Mouse (Mus musculus) inflammation-experienced regulatory T-cells, adult 6 months (primary cell): Measurements from ENCODE around the gene Cd44. TPM values are rescaled to one million over a fixed set of nuclear protein-coding genes. Genes with fewer than 3 reads are reported as not detected.
A peak's percentile ranks its signal among the peaks of the same experiment; 100 is the strongest.

Experiments
- ATAC-seq: one replicate; pipeline ENCODE4 v1.8.0; 2017
- polyA plus RNA-seq, 3 experiments: library from polyadenylated mRNA; unstranded; fragments of 100-300 nt; shearing (Covaris generic); gene quantifications; one replicate each; pipeline ENCODE4 v1.2.1; 2017

The Cd44 gene
- polyA plus RNA-seq: 100 to 1,000 TPM in 1 of 3 experiments, 10 to 100 TPM in 2; 91.0 to 119 (median 94.0) TPM

DNA sequence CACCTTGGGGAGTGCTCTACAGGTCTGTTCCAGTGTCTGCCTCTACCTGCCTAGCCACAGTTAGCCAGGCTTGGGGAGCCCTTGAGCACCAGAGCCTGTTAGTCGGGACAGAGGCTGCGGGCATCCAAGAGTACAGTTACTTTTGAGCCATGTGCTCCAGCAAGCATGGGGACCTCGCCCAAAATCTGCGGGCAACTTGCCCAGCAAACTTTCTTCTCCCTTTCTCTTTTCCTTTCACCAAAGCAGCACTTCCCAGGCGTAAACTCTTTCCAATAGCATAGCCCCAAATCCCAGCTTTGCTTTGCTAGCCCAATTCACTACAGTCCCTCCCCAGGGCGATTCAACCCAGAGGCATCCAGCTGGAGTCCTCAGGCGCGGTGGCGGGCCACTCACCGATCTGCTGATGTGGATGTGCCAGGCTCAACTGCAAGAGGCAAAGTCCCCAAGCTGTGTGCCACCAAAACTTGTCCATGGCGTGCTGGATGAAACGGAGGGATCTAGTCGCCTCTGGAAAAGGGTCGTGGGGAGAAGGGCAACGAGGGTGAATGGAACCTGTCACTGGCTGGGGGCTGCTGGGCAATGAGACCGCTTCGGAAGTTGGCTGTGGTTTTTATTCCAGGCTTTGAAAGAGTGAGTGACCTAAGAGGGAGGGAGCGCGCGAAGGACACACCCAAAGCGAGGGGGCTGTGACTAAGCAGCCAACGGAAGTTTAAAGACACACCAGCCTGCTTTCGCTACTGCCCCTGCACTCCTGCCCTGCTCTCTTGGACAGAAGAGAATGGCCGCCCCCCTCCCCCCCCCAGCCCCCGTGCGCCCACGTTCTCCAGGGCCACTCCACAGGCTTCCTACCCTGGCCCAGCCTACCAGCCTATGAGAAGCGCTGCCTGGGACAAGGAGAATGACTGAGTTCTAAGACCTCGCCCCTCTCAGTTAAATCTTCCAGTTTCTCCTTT, at the start of gene Cd44:
Gene Cd44 (minus strand): TSS at position 791 of the 953 bp plus-strand sequence.
- peak; percentile 77 for ATAC-seq

DNA sequence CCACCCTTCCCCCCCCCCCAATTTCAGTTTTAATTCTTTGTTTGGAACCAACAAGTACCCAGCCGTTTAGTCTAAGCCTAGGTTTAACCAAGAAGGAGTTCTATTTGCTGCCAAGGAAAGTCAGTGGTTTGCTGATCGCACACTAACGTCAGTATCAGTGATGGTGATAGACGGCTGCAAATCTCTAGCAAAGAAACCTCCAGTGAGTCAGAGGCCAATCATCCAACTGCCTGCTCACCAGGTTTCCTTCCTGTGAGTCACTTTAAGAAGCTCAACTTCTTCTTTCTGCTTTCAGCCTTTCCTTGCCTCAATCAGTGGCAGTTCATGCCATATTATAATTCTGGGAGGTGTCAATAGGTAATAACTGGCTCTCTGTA, 47.0 kb upstream of the Cd44 start:
- peak; percentile 89 for ATAC-seq

DNA sequence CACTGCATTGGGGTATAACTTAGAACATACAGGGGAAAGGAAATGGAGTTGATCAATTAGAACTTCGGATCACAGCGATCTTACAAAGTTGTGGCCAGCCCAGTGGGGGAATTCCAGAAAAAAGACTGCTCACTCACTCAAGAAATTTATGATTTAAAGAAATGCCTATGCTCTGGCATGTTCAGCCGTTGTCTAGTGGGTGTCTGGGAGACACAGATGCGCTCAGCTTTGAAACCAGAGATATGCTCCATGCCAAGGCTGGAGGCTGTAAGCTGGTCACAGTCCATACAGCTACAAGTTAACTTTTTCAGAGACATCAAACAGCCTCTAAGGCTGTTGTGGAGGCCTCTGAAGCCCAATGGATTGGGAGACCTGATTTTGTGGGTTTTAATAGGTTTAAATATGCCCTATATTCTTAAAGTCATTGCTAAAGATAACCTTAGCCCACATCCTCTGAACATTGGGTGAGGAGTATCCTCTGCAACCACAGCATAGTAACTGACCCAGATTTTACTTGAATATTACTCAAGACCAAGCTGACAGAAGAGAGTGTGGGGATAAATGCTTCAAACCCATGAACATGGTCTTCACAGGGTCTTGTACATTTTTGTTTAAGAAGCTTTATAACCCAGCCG, 46.5 kb upstream of the Cd44 start:
- ATAC-seq: peak; percentile 71

DNA sequence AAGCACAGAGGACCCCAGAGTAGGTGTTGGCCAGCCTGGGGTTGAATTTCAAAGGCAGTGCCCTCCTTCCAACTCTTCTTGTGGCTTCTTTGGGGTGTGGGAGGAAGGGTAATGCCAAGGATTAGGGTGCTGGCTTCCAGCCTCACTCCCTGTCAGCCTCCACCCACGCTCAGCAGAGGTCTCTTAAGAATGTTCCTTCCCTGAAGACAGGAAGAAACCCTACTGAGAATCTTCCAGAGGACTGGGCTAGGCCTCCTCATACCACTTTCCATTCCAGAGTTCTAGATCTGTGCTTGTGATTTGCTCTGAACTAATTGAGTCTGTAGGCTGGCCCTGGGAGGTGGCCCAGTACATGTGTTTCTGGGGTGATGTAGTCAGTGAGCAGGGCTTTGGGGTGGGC, 43.6 kb upstream of the Cd44 start:
- no peak for ATAC-seq

DNA sequence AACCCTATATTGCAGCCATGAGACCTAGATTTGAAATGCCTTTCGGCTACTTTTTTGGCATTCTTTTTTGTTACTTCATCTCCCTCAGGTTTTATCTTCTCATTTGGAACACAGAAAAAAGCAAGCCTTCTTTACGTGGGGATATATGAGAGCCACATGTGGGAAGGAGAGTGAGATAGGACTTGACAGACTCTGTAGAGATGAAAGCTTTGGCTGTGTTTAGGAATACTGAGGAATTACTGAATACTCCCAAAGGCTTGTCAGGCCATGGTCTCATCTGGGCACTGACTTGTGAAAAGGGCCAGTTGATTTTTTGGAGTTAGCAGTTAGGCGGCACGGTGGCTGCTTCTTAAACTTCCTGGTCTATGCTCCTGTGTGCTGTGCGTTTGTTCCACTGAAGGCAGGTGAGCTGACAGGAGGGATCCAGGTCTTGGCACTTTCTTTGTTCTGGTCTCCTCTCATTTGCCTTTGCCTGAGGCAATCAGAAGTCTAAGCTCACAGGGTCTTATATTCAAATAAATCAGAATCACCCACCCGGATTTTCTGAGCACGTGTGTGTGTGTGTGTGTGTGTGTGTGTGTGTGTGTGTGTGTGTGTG, 43.0 kb upstream of the Cd44 start:
- no peak for ATAC-seq

DNA sequence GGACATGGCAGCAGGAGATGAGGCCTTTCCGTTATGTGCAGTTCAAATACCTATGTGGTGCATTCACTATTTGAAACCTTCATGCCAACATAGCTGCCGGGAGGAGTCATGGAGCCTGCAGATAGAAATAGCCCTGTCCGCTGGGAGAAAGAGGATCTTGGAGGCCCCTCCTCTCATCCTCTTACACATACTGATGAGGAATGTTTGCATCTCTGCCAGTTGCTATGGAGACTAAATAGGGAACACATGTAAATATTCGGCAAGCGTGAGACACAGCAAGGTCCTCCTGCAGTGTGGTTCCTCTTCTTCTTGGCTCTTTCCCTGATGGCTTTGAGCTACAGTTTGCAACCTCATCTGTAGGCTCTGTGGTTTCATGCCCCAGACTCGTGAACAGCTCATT, 42.5 kb upstream of the Cd44 start:
- no peak for ATAC-seq

DNA sequence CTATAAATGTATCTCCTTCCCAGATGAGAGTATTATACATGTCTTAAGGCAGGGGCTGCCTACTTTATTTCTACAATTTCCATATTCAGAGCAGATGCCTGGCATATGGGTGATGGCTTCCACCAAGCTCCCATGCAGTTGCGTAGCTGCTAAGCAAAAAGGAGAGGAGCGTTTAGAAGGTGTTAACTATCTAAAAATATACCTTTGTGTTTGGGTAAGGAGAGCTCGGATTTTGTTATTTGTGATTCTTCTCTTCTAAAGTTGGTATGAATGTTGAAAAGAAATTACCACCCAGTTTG, 41.3 kb upstream of the Cd44 start:
- no peak for ATAC-seq

DNA sequence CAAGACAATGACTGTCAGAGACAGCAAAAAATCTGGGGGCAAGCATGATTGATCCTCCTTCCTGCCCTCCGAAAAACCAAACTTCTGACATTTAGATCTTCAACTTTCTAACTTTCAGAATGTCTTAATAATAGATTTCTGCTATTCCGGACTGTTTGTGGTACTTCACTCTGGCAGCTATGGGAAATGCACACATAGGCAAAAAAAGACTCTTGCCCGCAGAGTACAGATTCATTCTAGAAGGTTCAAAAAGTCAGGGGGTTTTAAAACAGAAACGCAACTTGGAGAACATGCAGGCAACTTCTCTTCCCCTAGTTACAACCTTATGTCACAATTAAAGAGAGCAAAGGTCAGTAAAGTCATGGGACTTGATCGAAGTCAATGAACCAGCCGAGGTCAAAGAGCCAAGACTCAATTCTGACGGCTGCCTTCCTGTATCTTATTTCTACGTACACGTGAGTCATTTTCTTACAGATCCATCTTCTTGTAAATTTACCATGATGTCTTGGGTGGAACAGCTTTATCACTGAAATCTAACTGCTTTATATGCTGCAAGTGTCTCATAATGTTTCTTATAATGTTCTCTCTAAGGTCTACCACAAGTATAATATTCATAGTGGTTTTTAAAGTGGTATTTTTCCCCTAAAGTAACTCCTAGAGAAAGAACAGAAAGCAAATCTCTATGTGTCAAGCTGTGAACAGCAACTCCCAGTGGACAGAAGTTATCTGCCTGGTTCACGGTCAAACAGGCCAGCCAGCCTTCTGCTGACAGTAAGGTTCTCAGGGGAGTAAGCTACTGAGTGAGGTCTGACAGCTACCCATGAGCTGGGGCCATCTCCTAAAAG, 40.7 kb upstream of the Cd44 start:
- no peak for ATAC-seq

DNA sequence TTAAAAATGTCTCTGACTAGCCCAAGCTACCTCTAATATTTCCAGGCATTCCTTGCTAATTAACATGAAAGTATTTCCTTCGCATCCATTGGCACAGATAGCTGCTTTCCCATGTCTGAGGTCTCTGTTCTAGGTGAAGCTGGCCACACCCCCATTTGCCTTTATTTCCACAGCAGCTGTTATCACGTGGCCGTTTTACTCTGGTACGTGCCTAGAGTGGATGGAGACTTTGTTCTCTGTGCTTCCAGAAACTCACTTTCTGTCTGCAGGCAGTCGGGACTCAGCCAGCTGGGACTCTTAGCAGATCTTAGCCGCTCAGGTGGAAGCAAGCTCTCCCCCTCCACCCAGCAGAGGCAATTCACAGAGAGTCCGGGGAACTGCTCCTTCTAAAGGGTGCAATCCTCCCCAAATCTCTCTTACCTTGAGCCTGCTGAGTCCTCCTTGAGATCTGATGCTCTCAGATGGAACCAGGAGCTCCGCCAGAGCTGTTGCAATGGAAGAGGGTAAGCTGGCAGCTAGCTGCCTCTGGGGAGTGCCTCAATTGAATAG, 39.4 kb upstream of the Cd44 start:
- no peak for ATAC-seq

DNA sequence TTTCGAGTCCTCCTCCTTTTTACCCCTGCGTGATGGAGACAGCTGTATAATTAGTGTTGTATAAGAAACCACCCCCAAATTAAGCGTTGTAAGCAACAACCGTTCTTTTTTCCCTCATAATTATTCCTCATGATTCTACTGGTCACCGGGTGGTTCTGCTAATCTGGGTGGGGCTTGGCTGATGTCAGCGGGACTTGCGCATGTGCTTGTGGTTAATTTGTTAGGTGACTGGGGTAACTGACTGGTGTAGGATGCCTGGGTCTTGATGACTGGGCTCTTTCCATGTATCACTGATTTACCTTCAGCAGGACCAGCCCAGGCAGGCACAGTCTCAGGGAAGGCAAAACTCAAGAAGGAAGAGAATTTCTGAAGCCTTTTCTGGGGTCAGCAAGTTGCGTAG, 38.7 kb upstream of the Cd44 start:
- ATAC-seq: no peak

DNA sequence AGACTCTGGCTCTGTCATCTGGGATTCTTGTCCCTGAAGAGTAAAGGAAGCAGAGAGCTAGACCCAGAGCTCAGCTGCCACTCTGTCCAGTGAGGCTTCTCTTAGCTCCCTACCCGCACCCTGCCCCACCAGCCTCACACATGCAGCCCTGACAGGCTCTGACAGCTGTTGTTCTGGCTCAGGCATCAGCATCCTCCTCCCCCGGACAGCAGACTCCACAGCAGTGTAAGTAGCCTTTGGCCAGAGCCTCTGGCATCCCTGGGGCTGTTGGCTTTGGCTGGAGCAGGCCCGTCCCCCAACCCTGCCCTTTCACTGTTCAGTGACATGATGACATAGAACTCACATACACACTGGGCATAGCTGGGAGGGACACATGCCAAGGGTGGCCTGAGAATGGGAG, 35.4 kb upstream of the Cd44 start:
- no peak for ATAC-seq

DNA sequence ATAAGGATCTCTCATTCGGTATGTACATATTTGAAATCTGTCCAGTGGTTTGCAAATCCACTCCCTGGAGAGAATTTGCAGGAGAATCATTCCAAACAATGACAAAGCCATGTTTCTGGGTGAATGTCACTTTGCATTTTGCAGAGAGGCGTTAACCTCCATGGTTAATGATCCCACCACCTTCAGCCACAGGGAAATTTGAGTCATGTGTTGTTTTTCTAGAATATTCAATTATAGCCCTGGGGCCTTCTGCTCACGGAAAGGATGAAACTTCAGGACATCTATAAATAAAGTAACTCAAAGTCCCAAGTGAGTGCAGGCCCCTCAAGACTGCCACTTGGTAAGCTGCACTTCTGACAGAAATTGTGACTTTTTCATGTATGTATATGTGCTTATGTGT, 33.4 kb upstream of the Cd44 start:
- no peak for ATAC-seq

DNA sequence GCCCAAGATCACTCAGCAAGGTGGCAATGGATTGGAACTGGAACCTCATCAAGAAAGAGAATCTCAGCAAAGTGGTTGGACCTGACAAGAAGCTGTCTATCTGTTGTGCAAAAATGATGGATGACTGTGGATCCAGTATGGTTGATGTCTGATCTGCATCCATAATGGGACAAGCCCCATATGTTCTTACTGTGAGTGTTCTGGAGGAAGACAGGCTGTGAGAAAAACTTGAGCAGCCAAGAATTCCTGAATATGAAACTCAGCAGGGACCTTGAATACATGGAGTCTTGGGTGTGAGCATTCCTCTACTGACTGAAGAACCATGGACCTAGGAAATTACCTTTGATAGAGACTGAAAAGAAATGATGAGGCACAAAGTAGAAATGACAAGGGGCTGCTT, 32.3 kb upstream of the Cd44 start:
- ATAC-seq: no peak

DNA sequence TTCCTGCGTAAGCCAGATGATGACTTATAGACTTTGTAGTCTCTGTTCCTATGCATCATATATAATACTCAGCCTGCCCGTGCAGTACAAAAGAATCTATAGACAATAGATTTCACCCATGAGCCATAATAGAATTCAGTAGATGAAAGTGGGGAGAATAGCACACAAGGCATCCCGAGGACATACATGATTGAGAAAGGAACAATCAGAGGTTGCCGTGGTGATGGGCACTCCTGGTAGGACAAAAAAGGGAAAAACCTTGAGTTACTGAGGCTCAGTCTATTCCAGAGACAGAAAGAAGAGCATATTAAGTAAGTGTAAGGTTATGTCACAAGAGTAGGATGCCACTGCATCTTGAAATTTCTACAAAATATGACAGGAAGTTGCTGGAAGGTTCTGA, 31.7 kb upstream of the Cd44 start:
- ATAC-seq: no peak

DNA sequence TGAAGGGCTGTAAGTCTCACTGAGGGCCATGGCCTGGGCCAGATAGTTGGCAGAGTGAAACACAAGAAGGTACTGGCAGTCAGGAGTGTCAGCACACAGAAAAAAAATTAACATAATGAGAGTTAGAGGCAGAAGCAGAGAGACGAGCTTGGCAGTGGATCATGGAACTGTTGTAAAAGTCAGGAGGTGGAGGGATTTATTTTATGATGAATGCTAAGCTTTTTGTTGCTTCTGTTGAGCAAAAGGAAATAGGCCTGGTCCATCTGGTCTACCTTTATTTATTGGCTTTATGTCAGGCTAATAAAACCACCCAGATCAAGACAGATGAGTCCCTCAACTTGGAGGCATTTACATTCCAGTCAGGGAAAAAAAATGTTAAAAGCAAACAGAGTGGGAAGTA, 31.2 kb upstream of the Cd44 start:
- ATAC-seq: no peak

DNA sequence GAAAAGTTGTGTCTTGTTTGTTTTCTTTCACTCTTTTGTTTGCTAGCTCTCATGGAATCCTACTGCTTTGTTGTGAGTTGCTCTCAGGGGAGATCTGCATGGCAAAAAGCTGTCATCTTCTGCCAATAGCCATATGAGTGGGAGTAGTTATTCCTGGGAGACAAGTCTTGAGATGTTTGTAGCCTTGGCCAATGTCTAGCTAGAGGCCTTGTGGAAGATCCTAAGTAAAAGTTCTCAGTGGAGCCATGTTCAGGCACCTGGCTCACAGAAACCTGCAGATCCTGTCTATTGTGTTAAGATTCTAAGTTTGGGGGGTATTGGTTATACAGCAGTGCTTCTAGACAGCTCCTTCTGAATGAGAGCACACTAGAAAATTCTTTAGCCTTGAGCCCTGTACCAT, 26.7 kb upstream of the Cd44 start:
- no peak for ATAC-seq

DNA sequence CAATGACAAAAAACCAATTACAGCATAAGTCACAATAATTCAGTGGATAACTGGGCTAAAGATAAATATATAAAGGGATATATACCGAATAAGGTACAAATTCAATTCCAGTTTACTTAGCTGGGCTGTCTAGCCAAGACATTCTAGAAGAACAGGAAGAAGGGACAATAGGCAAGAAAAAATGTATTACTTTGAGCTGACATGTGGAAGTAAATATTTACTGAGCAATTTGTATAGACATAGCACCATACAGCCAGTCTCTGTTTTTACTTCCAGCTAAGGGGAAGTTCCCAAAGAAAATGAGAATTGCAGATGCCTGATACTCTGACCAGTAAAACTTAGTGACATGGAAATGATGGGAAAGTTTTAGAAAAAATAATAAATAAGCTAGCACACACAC, 23.0 kb upstream of the Cd44 start:
- no peak for ATAC-seq

DNA sequence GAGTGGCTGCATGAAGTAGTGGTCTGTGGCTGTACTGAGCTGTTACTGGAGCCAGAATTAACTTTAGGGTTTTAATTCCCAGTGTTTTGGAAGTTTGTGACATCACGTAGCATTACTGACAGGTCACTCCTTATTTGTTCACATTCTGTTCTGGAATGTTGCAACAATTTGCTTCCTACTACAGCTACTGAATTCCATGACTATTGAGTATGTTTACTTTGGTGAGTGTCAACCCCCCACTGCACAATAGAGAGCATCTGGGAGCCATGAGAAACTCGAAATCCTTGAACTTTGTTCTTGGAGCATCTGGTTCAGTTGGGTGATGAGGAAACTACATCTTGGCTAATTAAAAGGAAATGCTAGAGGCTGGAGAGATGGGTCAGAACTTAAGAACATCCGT, 22.2 kb upstream of the Cd44 start:
- ATAC-seq: no peak

DNA sequence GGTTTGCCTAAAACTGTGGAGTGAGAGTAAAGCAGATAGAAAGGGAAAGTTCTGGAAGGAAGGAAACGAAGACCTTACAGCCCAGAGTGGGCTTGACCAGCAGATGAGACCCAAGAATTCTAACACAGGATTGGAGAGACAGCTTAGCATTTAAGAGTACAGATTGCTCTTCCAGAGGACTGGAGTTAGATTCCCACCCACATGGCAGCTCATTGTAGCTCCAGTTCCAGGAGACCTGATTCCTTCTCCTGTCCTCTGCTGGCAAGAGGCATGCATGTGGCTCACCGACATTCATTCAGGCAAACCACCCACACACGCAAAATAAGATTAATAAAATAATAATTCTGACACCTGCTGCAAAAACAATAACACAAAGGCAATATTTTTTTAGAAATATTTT, 20.6 kb upstream of the Cd44 start:
- no peak for ATAC-seq

DNA sequence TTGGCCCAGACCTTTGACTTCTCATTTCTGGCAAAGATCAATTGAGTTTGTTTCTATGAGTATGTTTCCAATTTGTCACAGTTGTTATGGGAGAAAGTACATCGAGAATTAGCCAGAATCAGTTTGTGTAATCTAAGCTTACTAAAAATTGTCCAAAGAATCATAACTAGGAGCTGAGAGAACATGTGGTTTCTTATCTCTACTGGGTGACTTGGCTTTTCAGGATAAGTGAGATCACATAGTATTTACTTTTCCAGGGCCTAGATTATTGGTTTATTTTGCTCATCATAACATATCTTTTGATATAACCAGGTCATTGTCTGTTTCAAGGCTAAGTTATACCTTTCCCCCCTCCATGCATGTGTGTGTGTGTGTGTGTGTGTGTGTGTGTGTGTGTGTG, 16.8 kb upstream of the Cd44 start:
- no peak for ATAC-seq

DNA sequence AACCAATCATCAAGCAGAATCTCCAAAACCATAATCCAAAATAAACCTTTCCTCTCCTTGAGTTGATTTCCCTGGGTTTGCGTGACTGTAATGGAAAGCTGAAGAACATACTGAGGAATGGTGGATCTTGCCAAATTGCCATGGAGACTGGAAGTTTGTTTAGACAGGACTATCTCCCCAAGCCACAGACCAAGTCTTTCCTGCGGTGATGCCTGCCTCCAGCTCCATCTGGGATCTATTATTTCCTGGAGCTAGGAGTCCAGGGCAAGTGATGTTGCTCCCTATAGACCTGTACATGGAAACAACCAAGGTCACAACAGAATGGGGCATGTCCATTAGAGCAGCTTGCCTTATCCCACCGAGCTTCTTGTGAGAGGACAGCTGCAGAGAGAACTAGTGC, 15.1 kb upstream of the Cd44 start:
- no peak for ATAC-seq

DNA sequence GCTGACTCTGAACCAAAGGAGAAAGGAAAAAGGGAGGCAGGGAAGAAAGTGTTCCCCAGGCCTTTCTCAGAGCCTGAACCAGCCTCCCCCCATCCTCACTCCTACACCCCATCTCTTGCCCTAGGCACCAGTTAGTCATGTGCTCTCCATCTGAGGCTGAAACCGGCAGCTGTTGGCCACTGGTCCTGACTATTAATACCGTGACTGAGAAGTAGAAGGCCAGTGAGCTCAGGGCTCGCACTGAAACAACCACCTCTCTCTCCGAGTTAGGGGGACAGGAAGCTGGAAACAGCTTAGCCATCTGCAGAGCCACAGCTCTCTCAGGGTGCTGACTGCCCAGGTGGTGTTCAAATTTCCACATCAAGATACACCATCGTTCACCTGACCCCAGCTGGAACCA, 13.2 kb upstream of the Cd44 start:
- ATAC-seq: no peak
